Mouse (Mus musculus): ENCODE results near the gene Fbxo42.

Gene Fbxo42

GRCm38 (mm10) chr4:141214337-141214851 lies 66.7 kb downstream of the Fbxo42 start:
- no peak for DNase-seq (ENCODE audit: low read depth, low spot score)

- no peak for DNase-seq (ENCODE audit: low read depth, low spot score)
These were observed 72.0 kb downstream of the Fbxo42 start for GRCm38 (mm10) chr4:141219583-141220213.

DNA sequence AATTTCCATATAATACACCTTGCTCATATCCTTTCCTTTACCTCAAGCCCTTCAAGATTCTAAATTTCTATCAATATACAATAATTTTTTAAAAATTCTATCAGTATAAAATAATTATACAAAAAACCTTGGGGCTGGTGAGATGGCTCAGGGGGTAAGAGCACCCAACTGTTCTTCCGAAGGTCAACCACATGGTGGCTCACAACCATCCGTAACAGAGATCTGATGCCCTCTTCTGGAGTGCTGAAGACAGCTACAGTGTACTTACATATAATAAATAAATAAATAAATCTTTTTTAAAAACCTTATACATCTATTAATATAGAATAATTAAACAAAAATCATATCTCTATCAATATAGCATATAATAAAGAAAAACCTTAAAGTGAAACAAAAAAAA lies 74.1 kb downstream of the Fbxo42 start:
- DNase-seq (ENCODE audit: low read depth, low spot score), result no peak

- no peak for DNase-seq (ENCODE audit: low read depth, low spot score)
These were observed 75.0 kb downstream of the Fbxo42 start for GRCm38 (mm10) chr4:141222752-141223151.

DNA sequence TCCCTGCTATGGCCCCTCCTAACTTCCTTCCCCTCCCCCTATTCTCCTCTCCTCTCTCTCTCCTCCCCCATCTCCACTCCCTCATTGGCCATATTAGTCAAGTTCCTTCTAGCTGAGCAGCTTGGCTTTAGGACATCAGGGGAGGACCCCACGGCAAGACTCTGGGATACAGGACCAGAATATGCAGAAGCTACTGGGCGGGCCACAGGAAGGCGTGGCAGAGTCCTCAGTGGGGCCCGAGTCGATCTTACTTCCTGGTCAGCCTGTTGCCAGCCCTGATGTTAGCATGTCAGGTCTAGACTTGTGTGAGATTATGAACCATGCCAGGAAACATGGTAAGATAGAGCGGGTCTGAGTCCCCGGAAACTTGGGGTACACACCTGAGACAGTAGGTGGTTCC lies 81.0 kb downstream of the Fbxo42 start:
- no peak for DNase-seq (ENCODE audit: low read depth, low spot score)

DNA sequence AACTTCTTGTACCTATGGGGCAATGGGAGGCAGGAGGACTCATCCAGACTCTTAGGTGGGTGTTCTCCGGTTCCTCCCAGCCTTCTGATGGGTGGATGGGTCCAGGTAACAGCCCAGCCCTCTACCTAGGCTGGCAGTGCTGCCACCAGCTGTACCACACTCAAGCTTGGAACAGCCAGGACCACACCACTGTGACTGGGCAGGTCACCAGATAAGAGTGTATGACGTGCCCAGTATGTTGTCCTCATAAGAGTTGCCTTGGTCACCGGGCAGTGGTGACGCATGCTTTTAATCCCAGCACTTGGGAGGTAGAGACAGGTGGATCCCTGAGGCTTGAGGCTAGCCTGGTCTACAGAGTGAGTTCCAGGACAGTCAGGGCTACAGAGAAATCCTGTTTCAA lies 85.5 kb downstream of the Fbxo42 start:
- no peak for DNase-seq (ENCODE audit: low read depth, low spot score)

DNA sequence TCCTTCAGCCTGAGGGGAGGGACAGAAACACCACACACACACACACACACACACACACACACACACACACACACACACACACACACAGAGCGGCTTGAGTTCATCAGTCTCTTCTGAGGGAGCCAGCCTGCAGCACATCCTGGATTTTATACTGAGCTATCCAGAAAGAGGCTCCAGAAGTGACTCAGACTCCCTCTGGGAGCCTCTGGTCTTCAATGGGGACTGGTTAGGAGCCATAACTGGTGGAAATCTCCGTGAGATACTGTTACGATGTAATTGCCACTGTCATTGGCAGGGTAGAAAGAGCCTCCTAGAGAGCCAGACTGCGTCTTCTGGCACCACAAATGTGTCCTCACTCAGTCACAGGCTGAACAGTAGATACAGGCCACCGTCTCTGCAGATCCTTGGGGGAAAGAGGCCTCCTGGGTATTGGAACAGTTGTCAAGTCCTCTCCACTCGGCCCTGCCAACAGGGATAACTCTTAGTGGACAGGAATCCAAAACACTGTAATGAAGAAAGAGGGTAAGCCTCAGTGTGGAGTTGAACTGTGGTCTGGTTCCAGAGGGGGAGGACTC lies 87.9 kb downstream of the Fbxo42 start:
- no peak for DNase-seq (ENCODE audit: low read depth, low spot score)

DNA sequence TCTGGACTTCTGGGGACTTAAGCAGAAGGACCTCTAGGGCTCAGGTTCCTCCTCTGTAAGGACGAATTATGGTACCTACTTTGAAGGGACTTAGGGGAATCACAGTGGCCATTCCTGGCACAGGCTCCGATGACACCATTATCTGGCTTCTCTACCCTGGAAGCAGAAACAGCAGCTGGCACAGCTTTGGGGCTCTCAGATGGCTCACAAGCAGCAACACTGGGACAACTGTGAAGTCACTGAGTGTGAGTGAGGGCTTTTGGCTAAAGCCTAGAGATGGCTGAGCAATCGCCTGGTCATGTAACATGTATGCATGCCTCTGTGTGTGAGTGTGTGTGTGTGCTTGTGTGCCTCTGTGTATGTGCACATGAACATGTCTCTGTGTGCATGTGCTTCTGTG lies 89.1 kb downstream of the Fbxo42 start:
- DNase-seq (ENCODE audit: low read depth, low spot score), result no peak

GRCm38 (mm10) chr4:141238492-141239387 lies 91.0 kb downstream of the Fbxo42 start:
- DNase-seq (ENCODE audit: low read depth, low spot score), result no peak

- DNase-seq (ENCODE audit: low read depth, low spot score), result no peak
These were observed 91.8 kb downstream of the Fbxo42 start, which contains the start of gene Arhgef19 for GRCm38 (mm10) chr4:141239388-141240125. Arhgef19 (plus strand) TSS chr4:141239499.

DNA sequence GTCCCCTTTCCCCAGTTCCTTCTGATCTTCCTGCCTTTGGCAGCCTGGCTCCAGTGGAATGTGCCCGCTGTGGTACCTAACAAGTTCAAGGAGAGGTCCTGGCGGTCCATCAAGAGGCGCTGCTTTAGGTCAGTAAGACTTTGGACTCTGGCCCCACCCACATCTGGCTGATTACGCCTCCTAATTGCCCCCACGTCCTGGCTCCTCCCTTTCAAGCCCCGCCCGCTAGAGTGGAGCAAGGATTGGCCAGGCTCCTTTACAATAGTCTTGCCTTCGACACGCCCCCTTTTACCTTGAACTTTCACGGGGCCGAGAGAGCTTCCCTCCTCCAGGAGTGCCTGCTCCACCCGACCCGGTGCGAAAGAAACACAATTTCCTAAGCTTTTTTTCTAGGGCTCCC lies 92.9 kb downstream of the Fbxo42 start:
- DNase-seq (ENCODE audit: low read depth, low spot score), result no peak

DNA sequence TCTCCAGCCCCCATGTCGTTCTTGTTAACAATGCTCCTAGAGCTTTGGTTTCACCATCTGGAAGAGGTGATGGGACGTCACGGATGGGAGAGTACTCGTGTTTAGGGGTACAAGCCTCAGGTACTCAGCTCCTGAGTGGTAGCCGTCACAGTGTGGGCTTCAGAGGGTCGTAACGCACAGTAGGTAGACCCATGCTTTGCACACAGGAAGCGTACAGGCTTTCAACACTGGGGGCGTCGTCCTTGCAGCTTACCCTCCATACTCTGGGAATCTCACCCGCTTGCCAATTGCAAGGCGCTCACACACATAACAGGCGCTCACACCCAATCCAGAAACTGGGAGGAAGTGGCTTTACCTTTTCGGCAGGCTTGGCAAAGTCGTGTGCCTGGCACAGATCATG lies 94.1 kb downstream of the Fbxo42 start:
- no peak for DNase-seq (ENCODE audit: low read depth, low spot score)

GRCm38 (mm10) chr4:141242651-141243241 lies 95.0 kb downstream of the Fbxo42 start:
- DNase-seq (ENCODE audit: low read depth, low spot score), result no peak

DNA sequence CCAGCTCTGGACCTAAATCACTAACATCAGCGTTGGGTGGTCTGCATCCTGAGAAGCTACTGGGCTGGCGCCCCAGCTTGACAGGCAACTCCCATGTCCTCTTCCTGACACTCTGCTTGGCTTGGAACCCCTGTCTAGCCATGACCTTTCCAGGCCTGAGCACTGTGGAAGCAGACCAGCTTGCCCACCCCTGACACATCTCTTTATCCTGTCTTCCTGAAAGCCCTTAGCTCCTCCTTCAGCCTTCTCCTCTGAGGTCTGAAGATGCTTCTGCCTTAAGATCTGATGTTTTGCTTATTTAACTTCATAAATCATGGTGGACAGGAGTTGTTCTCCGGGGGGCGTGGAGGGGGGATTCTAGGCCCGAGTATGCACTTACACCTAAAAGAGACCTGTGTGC lies 95.9 kb downstream of the Fbxo42 start:
- no peak for DNase-seq (ENCODE audit: low read depth, low spot score)

- DNase-seq (ENCODE audit: low read depth, low spot score), result no peak
These were observed 96.7 kb downstream of the Fbxo42 start for GRCm38 (mm10) chr4:141244401-141244800.

DNA sequence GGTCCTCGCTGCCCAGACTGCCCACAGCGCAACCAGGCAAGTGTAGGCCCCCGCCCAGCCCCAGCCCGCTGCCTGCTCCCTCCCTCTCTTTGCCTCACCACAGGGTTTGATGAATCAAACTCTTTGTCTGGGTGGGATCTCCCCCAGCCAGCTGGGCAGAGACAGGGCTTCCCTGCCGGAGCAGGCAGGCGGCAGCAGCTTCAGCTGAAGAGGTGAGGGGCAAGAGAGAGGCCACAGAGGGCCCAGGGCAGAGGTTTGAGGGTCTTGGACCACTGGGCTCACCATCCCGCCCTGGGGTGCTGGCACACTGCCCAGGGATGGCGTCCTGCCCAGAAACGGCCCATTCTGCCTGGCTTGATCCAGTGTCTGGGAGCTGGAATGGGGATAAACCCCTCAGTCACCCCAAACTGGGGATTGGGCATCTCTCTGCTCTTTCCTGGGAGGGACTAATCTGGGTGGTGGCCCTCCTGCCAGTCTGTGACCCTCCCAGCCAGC lies 97.3 kb downstream of the Fbxo42 start:
- DNase-seq (ENCODE audit: low read depth, low spot score), result no peak

DNA sequence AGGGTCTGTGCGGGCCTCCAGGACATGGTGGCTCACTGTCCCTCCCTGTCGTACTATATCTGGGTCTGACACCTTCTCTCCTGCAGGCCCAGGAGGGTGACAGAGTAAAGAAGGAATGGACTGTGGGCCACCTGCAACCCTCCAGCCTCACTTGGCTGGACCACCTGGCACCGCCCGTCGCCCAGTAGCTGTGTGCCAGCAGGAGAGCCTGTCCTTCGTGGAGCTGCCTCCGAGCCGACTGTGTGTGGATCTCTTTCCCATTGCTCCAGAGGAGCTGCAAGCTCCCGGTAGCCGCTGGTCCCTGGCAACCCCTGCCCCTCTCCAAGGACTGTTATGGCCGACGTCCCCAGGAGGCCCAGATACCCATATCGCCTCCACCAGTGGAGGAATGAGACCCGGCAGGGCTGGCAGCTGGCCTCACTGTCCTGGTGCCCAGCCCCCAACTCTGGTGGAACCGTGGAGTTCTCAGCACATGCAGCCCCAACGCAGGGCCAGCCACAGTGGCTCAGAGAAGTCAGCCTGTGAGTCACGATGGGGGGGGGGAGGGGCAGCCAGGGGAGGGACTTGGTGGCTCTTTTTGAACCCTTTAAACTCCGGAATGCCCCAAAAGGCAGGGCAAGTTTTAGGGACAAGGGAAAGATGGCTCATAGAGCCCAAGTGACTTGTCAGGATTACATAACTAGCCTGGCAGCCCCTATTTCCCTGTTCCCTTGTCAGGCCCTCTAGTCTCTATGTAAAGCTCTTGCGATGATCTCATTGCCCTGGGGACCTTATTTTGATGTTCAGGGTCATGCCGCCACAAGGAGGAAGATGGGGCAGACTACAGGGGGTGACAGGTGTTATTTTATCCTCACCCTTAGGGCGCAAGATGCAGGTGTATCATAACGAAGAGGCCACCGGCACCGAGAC lies 98.6 kb downstream of the Fbxo42 start:
- no peak for DNase-seq (ENCODE audit: low read depth, low spot score)

DNA sequence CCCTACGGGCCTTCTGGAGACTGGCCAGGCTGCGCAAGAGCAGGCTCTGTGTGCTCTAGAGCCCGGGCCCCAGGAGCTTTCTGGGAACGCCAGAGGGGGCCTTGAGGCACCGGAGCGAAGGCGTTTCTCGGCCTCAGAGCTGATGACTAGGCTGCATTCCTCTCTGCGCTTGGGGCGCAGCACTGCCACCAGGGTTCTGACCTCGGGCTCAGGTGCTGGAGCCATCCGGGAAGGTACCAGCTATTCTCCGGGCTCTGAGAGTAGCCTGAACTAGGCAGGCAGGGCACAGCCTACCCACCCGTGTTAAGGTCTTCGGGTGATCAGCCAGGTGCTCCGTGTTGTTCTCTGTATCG lies 99.3 kb downstream of the Fbxo42 start:
- DNase-seq (ENCODE audit: low read depth, low spot score), result no peak

- no peak for DNase-seq (ENCODE audit: low read depth, low spot score)
These were observed 100.3 kb downstream of the Fbxo42 start for GRCm38 (mm10) chr4:141247776-141248613.
